Mouse (Mus musculus): ENCODE data around the gene Pde11a.

Gene Pde11a

GRCm38 (mm10) chr2:76338215-76339156 lies at the start of gene Pde11a:
Gene Pde11a (minus strand): TSS chr2:76338774.
- peak; percentile 45 for DNase-seq (ENCODE audit: low spot score)

- no peak for DNase-seq (ENCODE audit: low spot score)
These were observed 48.0 kb upstream of the Pde11a start for GRCm38 (mm10) chr2:76386531-76386930.

GRCm38 (mm10) chr2:76378646-76379045 lies 40.1 kb upstream of the Pde11a start:
- DNase-seq (ENCODE audit: low spot score): no peak

GRCm38 (mm10) chr2:76374544-76375206 lies 36.1 kb upstream of the Pde11a start:
- no peak for DNase-seq (ENCODE audit: low spot score)

GRCm38 (mm10) chr2:76372244-76372643 lies 33.7 kb upstream of the Pde11a start:
- no peak for DNase-seq (ENCODE audit: low spot score)

- DNase-seq (ENCODE audit: low spot score): no peak
These were observed 32.0 kb upstream of the Pde11a start for GRCm38 (mm10) chr2:76370656-76370922.

GRCm38 (mm10) chr2:76369821-76370655 lies 31.5 kb upstream of the Pde11a start, which contains the start of gene Rbm45:
Gene Rbm45 (plus strand): TSS chr2:76369984.
- DNase-seq (ENCODE audit: low spot score): peak; percentile 96

- no peak for DNase-seq (ENCODE audit: low spot score)
These were observed 30.5 kb upstream of the Pde11a start for GRCm38 (mm10) chr2:76368861-76369660.

- peak; percentile 91 for DNase-seq (ENCODE audit: low spot score)
These were observed 28.8 kb upstream of the Pde11a start for GRCm38 (mm10) chr2:76367188-76367922.

- no peak for DNase-seq (ENCODE audit: low spot score)
These were observed 27.2 kb upstream of the Pde11a start for GRCm38 (mm10) chr2:76365811-76366210.

- peak; percentile 49 for DNase-seq (ENCODE audit: low spot score)
These were observed 23.5 kb upstream of the Pde11a start for GRCm38 (mm10) chr2:76362111-76362510.

- DNase-seq (ENCODE audit: low spot score): no peak
These were observed 21.7 kb upstream of the Pde11a start, which contains the start of gene Cyct for GRCm38 (mm10) chr2:76360226-76360625. Gene Cyct (minus strand): TSS chr2:76360450.

GRCm38 (mm10) chr2:76347839-76348238 lies 9.3 kb upstream of the Pde11a start:
- no peak for DNase-seq (ENCODE audit: low spot score)

GRCm38 (mm10) chr2:76342146-76342545 lies 3.6 kb upstream of the Pde11a start:
- no peak for DNase-seq (ENCODE audit: low spot score)

- DNase-seq (ENCODE audit: low spot score): no peak
These were observed 4.0 kb downstream of the Pde11a start for GRCm38 (mm10) chr2:76334596-76334995.

GRCm38 (mm10) chr2:76332161-76332805 lies 6.3 kb downstream of the Pde11a start:
- DNase-seq (ENCODE audit: low spot score): no peak

GRCm38 (mm10) chr2:76330081-76330480 lies 8.5 kb downstream of the Pde11a start:
- DNase-seq (ENCODE audit: low spot score): no peak

- DNase-seq (ENCODE audit: low spot score): no peak
These were observed 12.4 kb downstream of the Pde11a start for GRCm38 (mm10) chr2:76326161-76326560.

- DNase-seq (ENCODE audit: low spot score): no peak
These were observed 14.1 kb downstream of the Pde11a start for GRCm38 (mm10) chr2:76324463-76324862.

GRCm38 (mm10) chr2:76323185-76323875 lies 15.2 kb downstream of the Pde11a start:
- DNase-seq (ENCODE audit: low spot score): no peak
